27 mouse cellular contexts compared by ENCODE assay signal in the genomic region with DNA sequence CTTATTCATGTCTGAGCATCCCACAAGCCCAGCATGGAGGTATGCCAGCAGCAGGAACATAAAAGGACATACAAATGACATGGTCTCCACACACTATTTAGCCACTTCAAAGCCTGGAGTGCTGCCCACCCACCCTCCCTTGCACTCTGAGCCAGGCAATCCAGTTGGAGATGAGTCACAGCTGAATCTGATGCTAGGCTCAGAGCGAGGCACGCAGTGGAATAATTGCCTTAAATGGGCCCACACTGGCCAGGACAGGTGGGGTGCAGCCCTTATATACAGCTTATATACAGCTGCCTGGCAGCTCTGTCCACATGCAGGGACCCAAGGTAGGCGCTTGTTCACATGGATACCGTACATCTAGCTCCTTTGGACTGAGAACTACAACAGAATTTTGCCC. TPM values are rescaled to one million over a fixed set of nuclear protein-coding genes. Genes with fewer than 3 reads are reported as not detected.
A peak's percentile ranks its signal among the peaks of the same experiment; 100 is the strongest.
DNase-seq lines count a peak whose midpoint lies in the region; ATAC-seq and TF ChIP-seq lines count a peak whose summit lies in the region.
"Had no signal": no experiment of that assay in that cellular context is flagged by ENCODE, and none has a peak within 500 bp of the region (broad histone marks: within the 10 kb centered on the region; RNA-seq: fewer than 3 reads in every experiment).

No protein-coding gene starts in this region.

- H3K9ac ChIP-seq in kidney, embryonic 14.5 days (ENCODE audit: low read depth, low read length): no peak overlapping the region
- no peak overlapping the region for H3K9ac ChIP-seq in midbrain, embryonic 13.5 days (replicated peaks)
- H3K9ac ChIP-seq in midbrain, embryonic 15.5 days: no peak overlapping the region
- no peak overlapping the region for H3K9ac ChIP-seq in hindbrain, embryonic 11.5 days (ENCODE audit: low read depth, low read length)
- H3K9ac ChIP-seq: heart, embryonic 12.5 days; hindbrain, embryonic 12.5 days; liver, embryonic 15.5 days; lung, embryonic 15.5 days had no signal

- no peak overlapping the region for H3K27ac ChIP-seq in kidney, embryonic 14.5 days (ENCODE audit: low read depth, low read length)
- no peak overlapping the region for H3K27ac ChIP-seq in midbrain, embryonic 13.5 days
- H3K27ac ChIP-seq in midbrain, embryonic 15.5 days: no peak overlapping the region
- H3K27ac ChIP-seq in hindbrain, embryonic 11.5 days (ENCODE audit: low read depth, low read length): no peak overlapping the region
- H3K27ac ChIP-seq: forebrain, embryonic 10.5 days; hindbrain, embryonic 12.5 days; left cerebral cortex, adult 2 months; limb, embryonic 10.5 days; liver, embryonic 15.5 days; lung, embryonic 15.5 days had no signal

- WGBS in kidney, embryonic 14.5 days: 54% methylated on average over 4 of the region's 4 CpGs
- 75% methylated on average over 4 of the region's 4 CpGs for WGBS in midbrain, embryonic 13.5 days
- WGBS in midbrain, embryonic 15.5 days: 74% methylated on average over 4 of the region's 4 CpGs
- WGBS in hindbrain, embryonic 11.5 days: 80% methylated on average over 4 of the region's 4 CpGs

- TF ChIP-seq POLR2A in brain, embryonic 14.5 days (IDR thresholded peaks at IDR 0.05; ENCODE audit: borderline replicate concordance, extremely low read depth, insufficient read depth, insufficient read length, poor library complexity, severe bottlenecking): no peak

- ATAC-seq in kidney, embryonic 14.5 days (ENCODE audit: low FRiP score, low TSS enrichment): peak; percentile 41
- peak; percentile 55 for ATAC-seq in midbrain, embryonic 13.5 days
- ATAC-seq in midbrain, embryonic 15.5 days (replicated peaks): no peak
- ATAC-seq in hindbrain, embryonic 11.5 days (ENCODE audit: low FRiP score): no peak

- H3K4me2 ChIP-seq in kidney, embryonic 14.5 days (replicated peaks; ENCODE audit: low read depth, low read length): no peak overlapping the region
- H3K4me2 ChIP-seq in midbrain, embryonic 13.5 days (replicated peaks): no peak overlapping the region
- no peak overlapping the region for H3K4me2 ChIP-seq in midbrain, embryonic 15.5 days
- H3K4me2 ChIP-seq in hindbrain, embryonic 11.5 days (replicated peaks; ENCODE audit: low read depth, low read length): no peak overlapping the region
- H3K4me2 ChIP-seq: heart, embryonic 12.5 days; hindbrain, embryonic 12.5 days; liver, embryonic 15.5 days; lung, embryonic 15.5 days had no signal

- TF ChIP-seq CTCF in brain, embryonic 14.5 days (IDR thresholded peaks at IDR 0.05; ENCODE audit: borderline replicate concordance, extremely low read depth, insufficient read depth, insufficient read length): no peak

- H3K36me3 ChIP-seq in kidney, embryonic 14.5 days (ENCODE audit: control insufficient read depth, insufficient read depth, low read length): no peaks in the 10 kb centered on the region
- no peaks in the 10 kb centered on the region for H3K36me3 ChIP-seq in midbrain, embryonic 13.5 days
- no peaks in the 10 kb centered on the region for H3K36me3 ChIP-seq in midbrain, embryonic 15.5 days (replicated peaks)
- H3K36me3 ChIP-seq in hindbrain, embryonic 11.5 days (ENCODE audit: control insufficient read depth, insufficient read depth, low read length): no peaks in the 10 kb centered on the region
- H3K36me3 ChIP-seq: forebrain, embryonic 10.5 days; heart, embryonic 12.5 days; hindbrain, embryonic 12.5 days; limb, embryonic 10.5 days; liver, embryonic 15.5 days; lung, embryonic 15.5 days had no signal

- H3K4me1 ChIP-seq in kidney, embryonic 14.5 days (ENCODE audit: control insufficient read depth, insufficient read depth, low read length): no peaks in the 10 kb centered on the region
- H3K4me1 ChIP-seq in midbrain, embryonic 13.5 days (replicated peaks): 0 out of 2 replicates have a peak, but pooled peaks cover 5% of the 10 kb centered on the region
- no peaks in the 10 kb centered on the region for H3K4me1 ChIP-seq in midbrain, embryonic 15.5 days
- H3K4me1 ChIP-seq in hindbrain, embryonic 11.5 days (replicated peaks; ENCODE audit: control insufficient read depth, insufficient read depth, low read length): no peaks in the 10 kb centered on the region; the same call in 1 of the 2 replicates
- H3K4me1 ChIP-seq: limb, embryonic 10.5 days; liver, embryonic 15.5 days; lung, embryonic 15.5 days had no signal

- DNase-seq in adrenal gland, postnatal 14 days: peak; percentile 24
- no peak for DNase-seq in adrenal gland, adult 8-10 months
- DNase-seq in kidney, adult 18-20 months: no peak
- peak; percentile 14 for DNase-seq in brain, embryonic 14.5 days (ENCODE audit: low read depth)
- no peak for DNase-seq in hindbrain, embryonic 11.5 days (ENCODE audit: low spot score)
- DNase-seq: cerebellum, adult 2 months; gastrocnemius, postnatal 10 days; heart, postnatal 14 days; kidney, adult 11 months; kidney, postnatal 25 days; liver; lung, postnatal 36 days; spleen, adult 18-20 months; thymus, adult 18-20 months; thymus, postnatal 36 days had no signal

- H3K27me3 ChIP-seq in kidney, embryonic 14.5 days (ENCODE audit: control insufficient read depth, insufficient read depth, low read length): peaks cover 13% of the 10 kb centered on the region
- peaks cover 17% of the 10 kb centered on the region for H3K27me3 ChIP-seq in midbrain, embryonic 13.5 days
- peaks cover 13% of the 10 kb centered on the region for H3K27me3 ChIP-seq in midbrain, embryonic 15.5 days (replicated peaks)
- peaks cover 13% of the 10 kb centered on the region for H3K27me3 ChIP-seq in hindbrain, embryonic 11.5 days (ENCODE audit: control insufficient read depth, insufficient read depth, low read length)

- H3K4me3 ChIP-seq in kidney, embryonic 14.5 days (ENCODE audit: low read length): no peak overlapping the region
- no peak overlapping the region for H3K4me3 ChIP-seq in midbrain, embryonic 13.5 days (replicated peaks)
- no peak overlapping the region for H3K4me3 ChIP-seq in midbrain, embryonic 15.5 days
- H3K4me3 ChIP-seq in hindbrain, embryonic 11.5 days (ENCODE audit: low read depth, low read length): no peak overlapping the region
- H3K4me3 ChIP-seq: forebrain, embryonic 10.5 days; heart, embryonic 12.5 days; hindbrain, embryonic 12.5 days; left cerebral cortex, adult 2 months; limb, embryonic 10.5 days; liver, embryonic 15.5 days; lung, embryonic 15.5 days; megakaryocyte, embryonic 14.5 days had no signal

- H3K9me3 ChIP-seq in kidney, embryonic 14.5 days (ENCODE audit: control insufficient read depth, low read length): no peaks in the 10 kb centered on the region
- H3K9me3 ChIP-seq in midbrain, embryonic 13.5 days: no peaks in the 10 kb centered on the region
- no peaks in the 10 kb centered on the region for H3K9me3 ChIP-seq in midbrain, embryonic 15.5 days
- no peaks in the 10 kb centered on the region for H3K9me3 ChIP-seq in hindbrain, embryonic 11.5 days (ENCODE audit: control insufficient read depth, low read length)
- H3K9me3 ChIP-seq: forebrain, embryonic 10.5 days; heart, embryonic 12.5 days; hindbrain, embryonic 12.5 days; limb, embryonic 10.5 days; liver, embryonic 15.5 days; lung, embryonic 15.5 days had no signal

RNA-seq across cellular contexts. Expression of a gene that starts 6.8 kb away (rescaled TPM):
- total RNA-seq in adrenal gland, postnatal 14 days (2021): 7.1 and 10.3 TPM in 2 replicates
- 10 to 100 TPM in 1 of 4 experiments, 1 to 10 TPM in 3; 3.3 to 10.8 (median 4.8) TPM for total RNA-seq in adrenal gland, adult 8-10 months (2022)
- polyA plus RNA-seq in kidney, embryonic 14.5 days (2014; fragmentation: Nextera tagmentation; extraction: Ambion mirVana): 2.1 and 3.3 TPM in 2 replicates
- polyA plus RNA-seq in midbrain, embryonic 13.5 days (2015; fragmentation: Nextera tagmentation; extraction: Ambion mirVana): 1.8 and 2.0 TPM in 2 replicates
- polyA plus RNA-seq in midbrain, embryonic 15.5 days (2015; fragmentation: Nextera tagmentation; extraction: Ambion mirVana): 6.4 and 6.6 TPM in 2 replicates
- polyA plus RNA-seq in brain, embryonic 14.5 days (2012; rRNA removed): 12.3 and 16.9 TPM in 2 replicates
- 0.71 and 0.88 TPM in 2 replicates for polyA plus RNA-seq in hindbrain, embryonic 11.5 days (2014; fragmentation: Nextera tagmentation; extraction: Ambion mirVana)
- total RNA-seq: granulocyte monocyte progenitor cell, adult 5-6 weeks had no signal

Comparison
In these comparisons a context has a peak if more than half of its experiments do, and no peak if none do; other contexts are left out.
1. DNase-seq: peak in adrenal gland, postnatal 14 days (single experiment) and brain, embryonic 14.5 days (single experiment); none in adrenal gland, adult 8-10 months (single experiment), kidney, adult 18-20 months (single experiment) and hindbrain, embryonic 11.5 days (single experiment).
2. ATAC-seq: peak in kidney, embryonic 14.5 days (single experiment) and midbrain, embryonic 13.5 days (single experiment); none in midbrain, embryonic 15.5 days (single experiment) and hindbrain, embryonic 11.5 days (single experiment).